Mouse (Mus musculus): Measurements from ENCODE around the gene Scaf8. TPM values are rescaled to one million over a fixed set of nuclear protein-coding genes. Genes with fewer than 3 reads are reported as not detected.
"Not testable (repeated sequence)": the region's sequence is repeated elsewhere in the genome, so short reads cannot be mapped to it uniquely, and the experiment has no call there.

The Scaf8 gene
- polyA plus RNA-seq, 1 experiment: not detected

GRCm38 (mm10) chr17:3083886-3084550 lies 30.8 kb upstream of the Scaf8 start:
- peak overlapping the region; percentile 82 for H3K4me3 ChIP-seq (ENCODE audit: insufficient read depth, low read depth, low read length)
- under 1% methylated on average over 40 of the region's 40 CpGs for WGBS
- H3K4me1 ChIP-seq (ENCODE audit: control insufficient read depth, insufficient read depth, low read length): peaks cover 8% of the 10 kb centered on the region
- TF ChIP-seq CTCF (IDR thresholded peaks at IDR 0.05; ENCODE audit: insufficient read depth, low read depth, low read length) (no peak), POLR2A (IDR thresholded peaks at IDR 0.05; ENCODE audit: insufficient read depth, low read depth, low read length) (peak; percentile 57; the same call in 1 of the 2 replicates)
- peak overlapping the region; percentile 95 for H3K27ac ChIP-seq (ENCODE audit: insufficient read depth, low read depth, low read length)

GRCm38 (mm10) chr17:3084551-3084930 lies 30.2 kb upstream of the Scaf8 start:
- WGBS: under 1% methylated on average over 31 of the region's 31 CpGs
- peak; percentile 88 for TF ChIP-seq CTCF (IDR thresholded peaks at IDR 0.05; ENCODE audit: insufficient read depth, low read depth, low read length)
- TF ChIP-seq POLR2A (IDR thresholded peaks at IDR 0.05; ENCODE audit: insufficient read depth, low read depth, low read length): no peak

GRCm38 (mm10) chr17:3085152-3085551 lies 29.6 kb upstream of the Scaf8 start:
- WGBS: 76% methylated on average over 3 of the region's 3 CpGs
- TF ChIP-seq POLR2A (IDR thresholded peaks at IDR 0.05; ENCODE audit: insufficient read depth, low read depth, low read length) (no peak), CTCF (IDR thresholded peaks at IDR 0.05; ENCODE audit: insufficient read depth, low read depth, low read length) (no peak)
- H3K4me3 ChIP-seq (ENCODE audit: insufficient read depth, low read depth, low read length): no peak overlapping the region; the same call in 1 of the 2 replicates
- peaks cover 8% of the 10 kb centered on the region for H3K4me1 ChIP-seq (ENCODE audit: control insufficient read depth, insufficient read depth, low read length)
- no peak overlapping the region for H3K27ac ChIP-seq (ENCODE audit: insufficient read depth, low read depth, low read length)

More at GRCm38 (mm10) chr17:3084551-3084930, 30.2 kb upstream of the Scaf8 start:
- peak overlapping the region; percentile 77; the same call in 1 of the 2 replicates for H3K27ac ChIP-seq (ENCODE audit: insufficient read depth, low read depth, low read length)
- peaks cover 8% of the 10 kb centered on the region for H3K4me1 ChIP-seq (ENCODE audit: control insufficient read depth, insufficient read depth, low read length)
- H3K4me3 ChIP-seq (ENCODE audit: insufficient read depth, low read depth, low read length): peak overlapping the region; percentile 82

- Histone ChIP-seq H3K4me1 (ENCODE audit: control insufficient read depth, insufficient read depth, low read length) (no peaks in the 10 kb centered on the region), H3K4me3 (ENCODE audit: insufficient read depth, low read depth, low read length) (no peak overlapping the region), H3K27ac (ENCODE audit: insufficient read depth, low read depth, low read length) (no peak overlapping the region)
- TF ChIP-seq POLR2A (IDR thresholded peaks at IDR 0.05; ENCODE audit: insufficient read depth, low read depth, low read length) (no peak), CTCF (IDR thresholded peaks at IDR 0.05; ENCODE audit: insufficient read depth, low read depth, low read length) (no peak)
- 59% methylated on average over 4 of the region's 4 CpGs for WGBS
Measured at GRCm38 (mm10) chr17:3092682-3093081, 22.1 kb upstream of the Scaf8 start.

GRCm38 (mm10) chr17:3099273-3099672 lies 15.5 kb upstream of the Scaf8 start:
- H3K4me1 ChIP-seq (ENCODE audit: control insufficient read depth, insufficient read depth, low read length); H3K4me3 ChIP-seq (ENCODE audit: insufficient read depth, low read depth, low read length); H3K27ac ChIP-seq (ENCODE audit: insufficient read depth, low read depth, low read length): not testable (repeated sequence)
- 74% methylated on average over 1 of the region's 1 CpGs for WGBS

GRCm38 (mm10) chr17:3102336-3103165 lies 12.2 kb upstream of the Scaf8 start:
- peak overlapping the region; percentile 27 for H3K4me3 ChIP-seq (ENCODE audit: insufficient read depth, low read depth, low read length)
- H3K27ac ChIP-seq (ENCODE audit: insufficient read depth, low read depth, low read length): no peak overlapping the region
- WGBS: 15% methylated on average over 14 of the region's 14 CpGs
- H3K4me1 ChIP-seq (ENCODE audit: control insufficient read depth, insufficient read depth, low read length): 0 out of 2 replicates have a peak, but pooled peaks cover 5% of the 10 kb centered on the region
- TF ChIP-seq POLR2A (IDR thresholded peaks at IDR 0.05; ENCODE audit: insufficient read depth, low read depth, low read length) (no peak), CTCF (IDR thresholded peaks at IDR 0.05; ENCODE audit: insufficient read depth, low read depth, low read length) (no peak)

GRCm38 (mm10) chr17:3104154-3104931 lies 10.4 kb upstream of the Scaf8 start:
- H3K4me3 ChIP-seq (ENCODE audit: insufficient read depth, low read depth, low read length): no peak overlapping the region
- TF ChIP-seq POLR2A (IDR thresholded peaks at IDR 0.05; ENCODE audit: insufficient read depth, low read depth, low read length): no peak
- no peak for TF ChIP-seq CTCF (IDR thresholded peaks at IDR 0.05; ENCODE audit: insufficient read depth, low read depth, low read length)
- no peak overlapping the region for H3K27ac ChIP-seq (ENCODE audit: insufficient read depth, low read depth, low read length)
- H3K4me1 ChIP-seq (ENCODE audit: control insufficient read depth, insufficient read depth, low read length): 0 out of 2 replicates have a peak, but pooled peaks cover 5% of the 10 kb centered on the region
- 69% methylated on average over 6 of the region's 6 CpGs for WGBS

- no peak overlapping the region for H3K27ac ChIP-seq (ENCODE audit: insufficient read depth, low read depth, low read length)
- no peak for TF ChIP-seq POLR2A (IDR thresholded peaks at IDR 0.05; ENCODE audit: insufficient read depth, low read depth, low read length)
- no peak for TF ChIP-seq CTCF (IDR thresholded peaks at IDR 0.05; ENCODE audit: insufficient read depth, low read depth, low read length)
- 0 out of 2 replicates have a peak, but pooled peaks cover 5% of the 10 kb centered on the region for H3K4me1 ChIP-seq (ENCODE audit: control insufficient read depth, insufficient read depth, low read length)
- H3K4me3 ChIP-seq (ENCODE audit: insufficient read depth, low read depth, low read length): no peak overlapping the region
- 87% methylated on average over 1 of the region's 1 CpGs for WGBS
Measured at GRCm38 (mm10) chr17:3105022-3105421, 9.8 kb upstream of the Scaf8 start.

Data from olfactory bulb, adult 2 months (tissue).